Mouse (Mus musculus) frontal cortex, postnatal 14 days (tissue): Measurements from ENCODE around the gene Stra6.
A peak's percentile ranks its signal among the peaks of the same experiment; 100 is the strongest.

ENCODE experiments used
- DNase-seq, 2 experiments: peaks; one replicate each; pipeline ENCODE4 v3.0.0; 2022; ENCODE audit warnings: low spot score in 2 of 2

Stra6 gene

GRCm38 (mm10) chr9:58131735-58132134, 68.1 kb downstream of the Stra6 start:
- no peak for DNase-seq

DNA sequence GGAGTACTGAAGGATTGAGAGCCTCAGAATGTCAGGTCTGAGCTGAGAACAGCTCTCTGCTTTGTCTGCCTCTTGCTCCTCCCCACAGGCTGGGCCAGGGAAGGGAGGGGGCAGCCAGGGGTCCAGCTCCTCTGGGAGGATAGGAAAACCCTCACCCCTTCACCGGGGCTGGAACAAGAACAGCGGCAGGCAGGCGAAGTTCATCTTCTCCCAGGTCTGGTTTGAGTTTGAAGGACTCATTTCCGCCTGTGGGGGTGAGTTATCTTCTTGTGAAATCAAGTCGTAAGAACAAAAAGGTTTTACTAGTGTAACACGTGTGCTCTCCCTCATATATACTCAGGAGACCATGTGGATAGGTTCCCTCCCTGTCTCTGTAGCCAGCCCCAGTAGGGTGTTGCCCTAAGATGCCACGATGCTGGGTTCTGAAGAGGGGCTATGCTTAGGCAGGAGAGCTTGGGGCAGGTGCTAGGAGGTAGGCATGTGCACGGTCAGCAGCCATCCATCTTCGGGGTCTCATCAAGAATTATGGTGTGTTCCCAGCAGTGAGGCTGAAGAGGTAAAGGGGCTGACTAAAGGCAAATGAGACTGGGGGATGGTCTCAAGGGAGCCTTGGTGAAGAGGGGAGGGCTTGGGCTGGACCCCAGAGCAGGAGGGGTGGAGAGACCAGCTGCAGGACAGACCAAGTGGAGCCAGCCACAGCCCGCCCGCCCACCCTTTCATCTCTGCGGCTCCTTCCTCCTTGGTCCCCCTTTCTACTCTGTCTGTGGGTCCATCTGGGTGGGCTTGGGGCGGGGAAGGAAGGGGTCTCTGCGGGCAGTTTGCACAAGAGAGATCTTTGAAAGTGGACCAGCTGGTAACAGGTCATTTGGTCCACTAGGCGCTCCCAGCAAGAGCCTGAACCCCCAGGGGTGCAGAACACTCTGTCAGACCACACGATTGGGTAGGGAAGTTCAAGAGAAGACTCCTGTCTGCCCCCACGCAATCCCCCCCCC, 70.6 kb downstream of the Stra6 start:
- DNase-seq: no peak

- DNase-seq: no peak
Measured at GRCm38 (mm10) chr9:58134906-58135305, 71.3 kb downstream of the Stra6 start.

DNA sequence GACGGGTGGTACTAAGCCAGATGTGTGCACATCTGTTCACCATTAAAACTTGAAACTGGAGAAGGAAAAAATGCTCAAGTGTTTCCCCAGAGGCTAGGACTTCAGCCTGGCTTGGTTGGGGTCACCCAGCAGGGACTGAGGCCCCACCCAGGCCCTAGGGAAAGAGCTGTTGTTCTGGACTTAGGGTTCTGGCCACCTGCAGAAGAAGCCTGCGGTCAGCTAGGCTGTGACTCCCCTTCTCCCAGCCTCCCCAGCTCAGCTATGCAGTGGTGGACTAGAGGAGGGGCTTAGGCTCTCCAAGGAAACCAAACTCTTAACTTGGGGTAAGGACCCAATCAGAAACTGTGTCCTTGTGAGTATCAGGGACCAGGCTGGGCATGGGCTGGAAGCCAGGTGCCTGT, 72.3 kb downstream of the Stra6 start:
- no peak for DNase-seq

- peak in 1 of 2 experiments; percentile 36 for DNase-seq
Measured at GRCm38 (mm10) chr9:58139947-58140346, 76.4 kb downstream of the Stra6 start.

DNA sequence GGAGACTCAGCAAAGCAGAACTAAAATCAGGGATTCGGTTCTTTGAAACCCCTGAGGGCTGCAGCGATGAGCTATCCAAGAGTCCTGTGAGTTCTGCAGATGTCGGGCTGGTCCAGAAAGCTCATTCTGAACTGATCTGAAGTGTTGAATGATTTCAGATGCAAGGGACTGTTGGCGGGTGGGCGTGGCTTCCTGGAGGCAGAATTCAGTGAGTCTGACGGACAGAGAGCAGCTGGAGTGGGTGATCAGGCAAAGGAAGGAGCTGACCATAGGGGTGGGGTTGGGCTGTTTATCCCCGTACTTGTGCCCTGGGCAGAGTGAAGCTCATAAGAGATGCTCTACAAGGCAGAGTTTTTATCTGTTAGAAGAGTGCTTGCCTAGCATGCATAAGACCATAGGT, 79.8 kb downstream of the Stra6 start:
- DNase-seq: no peak

DNA sequence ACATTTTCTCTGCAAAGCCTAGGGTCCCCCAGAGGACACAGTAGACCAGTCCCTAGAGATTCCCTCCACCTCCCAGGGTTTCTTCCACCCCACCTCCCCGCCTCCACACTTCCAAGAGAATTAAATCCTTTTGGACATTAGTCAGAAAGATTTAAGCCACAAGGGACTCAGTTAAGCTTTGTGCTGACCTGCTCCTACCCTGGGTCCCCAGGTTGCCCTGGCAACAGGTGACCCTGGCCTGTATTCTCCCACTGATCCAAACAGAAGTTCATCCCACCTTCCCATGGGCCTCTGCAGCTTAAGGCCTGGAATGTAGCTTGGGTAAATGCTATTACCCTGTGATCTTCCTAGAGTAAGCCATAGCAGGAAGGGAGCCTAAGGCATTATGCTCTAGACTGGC, 81.1 kb downstream of the Stra6 start:
- DNase-seq: no peak

DNA sequence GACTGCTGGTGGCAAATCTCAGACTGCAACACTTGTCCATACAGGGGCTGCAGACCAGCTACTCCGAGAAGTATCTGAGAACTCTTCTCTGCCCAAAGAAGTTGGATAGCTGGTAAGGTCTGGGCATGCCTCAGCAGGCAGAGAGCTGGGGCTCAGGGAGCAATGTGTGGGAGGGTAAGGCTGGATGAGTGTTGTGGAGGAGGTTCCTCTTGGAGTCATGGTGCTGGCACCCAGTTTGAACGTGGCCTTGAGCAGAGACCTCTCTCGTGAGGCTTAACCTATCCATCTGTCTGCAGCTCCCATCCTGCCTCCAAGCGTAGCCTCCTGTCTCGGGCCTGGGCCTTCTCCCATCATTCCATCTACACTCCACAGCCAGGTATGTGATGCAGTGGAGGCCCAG, 81.8 kb downstream of the Stra6 start:
- no peak for DNase-seq

DNA sequence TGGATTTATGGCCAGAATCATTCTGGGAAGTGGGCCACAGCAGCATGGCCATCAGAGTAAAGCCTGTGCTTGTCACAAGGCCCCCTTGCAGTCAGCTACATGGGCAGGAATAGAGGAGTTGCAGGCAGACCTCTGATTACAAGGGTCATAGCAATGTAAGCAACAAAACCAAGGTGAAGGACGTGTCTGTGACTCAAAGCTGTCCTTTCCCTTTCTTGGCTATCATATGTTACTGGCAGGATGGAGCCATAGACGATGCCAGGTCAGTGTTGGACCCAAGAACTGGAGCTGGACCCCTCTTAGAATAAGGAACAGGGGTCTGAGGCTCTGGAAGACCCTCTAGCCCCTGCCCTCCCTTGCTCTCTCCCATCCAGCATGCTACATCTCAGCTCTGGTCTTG, 85.2 kb downstream of the Stra6 start:
- no peak for DNase-seq

GRCm38 (mm10) chr9:58150733-58151361, 87.3 kb downstream of the Stra6 start:
- no peak for DNase-seq

GRCm38 (mm10) chr9:58153095-58153494, 89.5 kb downstream of the Stra6 start:
- DNase-seq: no peak

- no peak for DNase-seq
Measured at GRCm38 (mm10) chr9:58155366-58155765, 91.8 kb downstream of the Stra6 start.

DNA sequence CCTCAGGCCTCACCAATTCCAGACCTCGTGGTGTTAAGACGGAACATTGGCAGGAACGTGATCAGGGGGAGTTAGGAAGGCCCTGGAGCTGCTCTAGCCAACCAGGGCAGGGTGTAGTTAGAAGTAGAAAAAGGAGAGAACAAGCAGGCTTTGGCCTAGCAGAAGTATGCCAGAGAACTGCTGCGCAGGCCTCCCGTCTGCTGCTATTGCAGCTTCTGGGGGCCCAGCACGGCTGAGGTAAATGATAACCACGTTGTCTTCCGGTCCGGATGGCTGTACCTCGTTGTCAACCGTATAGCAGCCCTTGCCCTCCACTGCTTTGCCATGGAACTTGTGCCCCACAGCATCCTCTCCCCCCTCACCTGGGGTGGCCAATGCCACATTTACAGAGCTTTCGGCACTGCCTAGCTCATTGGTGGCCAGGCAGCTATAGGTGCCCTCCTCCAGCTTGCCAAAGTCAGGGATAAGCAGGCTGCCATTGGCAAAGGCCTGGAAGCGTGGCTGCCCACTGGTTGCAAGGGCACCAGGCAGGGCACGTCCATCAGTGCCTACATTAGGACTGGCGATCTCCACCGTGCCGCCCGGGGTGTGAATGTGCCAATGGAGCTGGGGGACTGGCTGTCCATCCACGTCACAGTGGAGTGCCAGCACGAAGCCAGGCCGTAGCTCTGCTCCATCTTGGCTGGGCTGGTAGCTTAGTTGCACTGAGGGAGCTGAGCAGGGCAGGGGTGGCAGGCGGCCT, 93.4 kb downstream of the Stra6 start:
- DNase-seq: no peak

DNA sequence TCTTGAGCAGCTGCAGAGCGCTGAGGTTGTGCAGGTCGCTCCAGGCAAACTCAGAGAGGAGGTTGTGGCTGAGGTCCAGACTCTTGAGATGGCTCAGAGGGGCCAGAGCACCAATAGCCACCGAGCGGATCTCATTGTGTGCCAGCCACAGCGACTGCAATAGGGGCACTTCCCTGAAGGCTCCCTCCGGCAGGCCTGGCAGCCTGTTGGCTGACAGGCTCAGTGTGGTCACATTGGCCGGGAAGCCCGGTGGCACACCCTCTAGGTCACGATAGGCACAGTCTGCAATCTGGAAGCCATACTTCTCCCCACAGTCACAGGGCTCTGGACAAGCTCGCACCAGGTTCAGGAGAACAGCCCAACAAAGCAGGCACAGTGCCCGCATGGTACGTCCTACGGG, 94.2 kb downstream of the Stra6 start:
- no peak for DNase-seq

GRCm38 (mm10) chr9:58158541-58159311, 95.1 kb downstream of the Stra6 start:
- no peak for DNase-seq

- DNase-seq: no peak
Measured at GRCm38 (mm10) chr9:58159855-58160254, 96.3 kb downstream of the Stra6 start.

DNA sequence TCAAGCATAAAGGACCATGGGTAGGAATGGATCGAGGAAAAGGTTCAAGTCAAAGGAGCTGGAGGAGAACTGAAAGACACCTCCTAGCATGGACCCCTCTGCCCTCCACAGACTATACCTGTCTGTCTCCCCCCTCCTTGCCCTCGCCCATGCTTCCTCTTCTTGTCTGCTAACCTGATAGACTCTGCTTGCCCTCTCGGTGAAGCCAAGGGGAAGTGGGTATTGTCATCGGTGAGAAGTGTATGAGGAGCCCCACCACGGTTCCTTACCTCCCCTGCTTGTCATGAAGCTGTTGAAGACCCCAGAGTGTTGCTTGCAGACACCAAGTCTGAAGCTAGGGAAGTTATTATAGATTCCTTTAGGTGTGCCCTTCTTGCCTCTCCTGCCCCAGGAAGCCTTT, 96.7 kb downstream of the Stra6 start:
- DNase-seq: no peak

GRCm38 (mm10) chr9:58162173-58162572, 98.6 kb downstream of the Stra6 start:
- DNase-seq: no peak

- no peak for DNase-seq
Measured at GRCm38 (mm10) chr9:58163146-58163545, 99.6 kb downstream of the Stra6 start.

DNA sequence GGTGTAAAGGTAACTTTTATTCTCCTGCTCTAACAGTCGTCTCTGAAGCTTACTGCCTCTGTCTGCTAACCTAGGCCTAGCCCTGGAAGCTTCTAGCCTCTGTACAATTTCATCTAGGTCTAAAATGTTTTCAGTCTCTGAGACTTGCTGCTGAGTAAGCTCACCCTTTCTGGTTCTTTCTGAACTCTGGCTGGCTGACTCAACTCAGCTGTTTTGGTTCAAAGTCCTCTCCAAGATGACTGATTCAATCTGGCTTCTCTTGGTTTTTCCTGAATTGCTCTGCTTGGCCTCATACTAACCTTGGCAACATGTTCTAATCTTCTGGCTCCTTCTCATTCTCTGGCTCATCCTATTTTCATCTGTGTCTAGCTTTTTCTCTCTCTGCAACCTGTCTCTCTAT, 102.2 kb downstream of the Stra6 start:
- no peak for DNase-seq

DNA sequence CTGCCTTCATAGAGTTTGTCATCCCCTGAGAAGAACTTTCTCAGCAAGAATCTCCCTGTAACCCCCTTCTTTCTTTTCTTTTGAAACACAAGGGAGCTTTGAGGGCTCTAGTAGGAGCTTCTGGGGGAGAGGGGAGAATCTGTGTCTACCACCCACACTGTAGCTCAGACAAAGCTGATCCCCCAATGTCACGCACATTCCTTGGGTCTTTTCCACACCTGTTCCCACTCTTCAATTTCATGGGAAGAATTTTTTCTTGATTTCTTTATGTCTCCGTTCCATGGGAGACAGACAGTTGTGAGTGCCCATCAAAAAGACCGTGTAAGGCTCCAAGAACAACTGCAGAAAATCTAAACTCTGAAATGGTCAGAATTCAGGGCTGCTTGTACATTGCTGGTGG, 105.3 kb downstream of the Stra6 start:
- DNase-seq: no peak

DNA sequence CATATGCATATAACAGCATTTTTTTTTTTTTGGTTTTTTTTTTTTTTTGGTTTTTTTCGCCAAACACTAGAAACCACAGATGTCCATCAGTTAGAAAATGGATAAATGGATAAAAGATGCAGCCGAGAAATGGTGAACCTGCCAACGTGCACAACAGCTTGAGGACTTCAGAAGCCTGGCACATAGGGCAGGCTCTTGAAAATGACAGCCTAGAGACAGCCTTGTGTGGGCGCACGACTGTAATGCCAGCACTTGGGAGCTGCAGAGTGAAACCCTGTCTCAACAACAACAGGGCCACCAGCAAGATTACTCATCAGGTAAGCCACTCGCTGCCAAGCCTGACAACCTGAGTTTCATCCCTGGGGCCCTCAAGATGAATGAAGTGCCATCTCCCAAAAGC, 105.8 kb downstream of the Stra6 start:
- DNase-seq: no peak
